Mouse (Mus musculus) embryonic facial prominence, embryonic 15.5 days (tissue): ENCODE measurements around the gene Rarres1. TPM values are rescaled to one million over a fixed set of nuclear protein-coding genes. Genes with fewer than 3 reads are reported as not detected.

ENCODE experiments used
- ATAC-seq: fragments of 200-750 bp; cut with Nextera tagmentation; 2 replicates; pipeline ENCODE4 v1.8.0; 2017; ENCODE audit warnings: low read depth, moderate TSS enrichment; ENCODE audit not compliant: insufficient number of reproducible peaks, low FRiP score, low TSS enrichment
- H3K27ac ChIP-seq: fragments of 300-500 bp; sonication (generic); replicated peaks from 2 replicates; pipeline ENCODE4 v1.5.1; 2015; ENCODE audit warnings: mild to moderate bottlenecking, inconsistent platforms
- H3K27me3 ChIP-seq: fragments of 300-500 bp; sonication (generic); 2 replicates; pipeline ENCODE4 v1.6.1; 2015; ENCODE audit warnings: inconsistent platforms
- H3K36me3 ChIP-seq: fragments of 300-500 bp; sonication (generic); 2 replicates; pipeline ENCODE4 v1.6.1; 2015; ENCODE audit warnings: mild to moderate bottlenecking, inconsistent platforms
- H3K4me1 ChIP-seq: fragments of 300-500 bp; sonication (generic); 2 replicates; pipeline ENCODE4 v1.6.1; 2015; ENCODE audit warnings: inconsistent platforms
- H3K4me2 ChIP-seq: fragments of 300-500 bp; sonication (generic); replicated peaks from 2 replicates; pipeline ENCODE4 v1.6.1; 2015; ENCODE audit warnings: mild to moderate bottlenecking, inconsistent platforms
- H3K4me3 ChIP-seq: fragments of 300-500 bp; sonication (generic); replicated peaks from 2 replicates; pipeline ENCODE4 v1.5.1; 2015; ENCODE audit warnings: mild to moderate bottlenecking, inconsistent platforms
- H3K9ac ChIP-seq: fragments of 300-500 bp; sonication (generic); 2 replicates; pipeline ENCODE4 v1.6.1; 2015; ENCODE audit warnings: inconsistent platforms
- H3K9me3 ChIP-seq: fragments of 300-500 bp; sonication (generic); replicated peaks from 2 replicates; pipeline ENCODE4 v1.6.1; 2016; ENCODE audit warnings: inconsistent platforms
- WGBS: fragments of 180-500 bp; shearing (Covaris S2); methylation state at CpG from one replicate; pipeline ENCODE4 v1.1.7; 2015; 5-methylcytosine and 5-hydroxymethylcytosine counted together
- polyA plus RNA-seq: library from polyadenylated mRNA; unstranded; fragments of >200 nt; fragmentation: Nextera tagmentation; extraction: Ambion mirVana; gene quantifications from 2 replicates; pipeline ENCODE4 v1.2.1, GENCODE M21; 2015

Rarres1 gene
- polyA plus RNA-seq: 8.1 and 8.2 TPM in 2 replicates

DNA sequence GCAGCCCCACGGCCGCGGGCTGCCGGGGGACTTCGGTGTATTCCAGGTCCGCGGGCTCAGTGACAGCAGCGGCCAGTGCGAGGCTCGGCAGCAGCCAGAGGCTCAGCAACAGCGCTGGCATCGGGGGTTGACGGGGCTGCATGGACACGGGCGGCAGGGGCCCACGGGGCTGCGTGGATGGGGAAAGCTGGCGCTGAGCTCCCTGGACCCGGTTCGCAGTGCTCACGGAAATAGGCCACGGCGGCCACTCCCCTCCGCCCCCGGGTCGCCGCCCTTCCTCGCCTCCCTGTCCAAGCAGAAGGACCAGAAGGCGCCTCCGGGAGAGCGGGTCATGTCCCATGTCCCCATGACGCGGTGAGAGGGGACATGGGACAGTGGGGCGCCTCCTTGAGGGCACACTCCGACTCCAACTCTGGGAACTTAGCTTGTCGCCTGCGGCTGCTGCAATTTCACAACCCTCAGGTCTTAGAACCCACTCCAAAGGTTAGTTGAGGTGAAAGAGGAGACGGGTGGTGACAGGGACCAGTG lies at the start of gene Rarres1:
Gene Rarres1 (minus strand): TSS at position 250 of the 528 bp plus-strand sequence.
- no peaks in the 10 kb centered on the region for H3K9me3 ChIP-seq
- no peaks in the 10 kb centered on the region for H3K36me3 ChIP-seq
- peak; percentile 30; the same call in 1 of the 2 replicates for ATAC-seq
- H3K27ac ChIP-seq: no peak within 1 kb of the TSS
- H3K27me3 ChIP-seq: peaks cover 41% of the 10 kb centered on the region
- 2% methylated on average over 38 of the region's 38 CpGs for WGBS
- peak within 1 kb of the TSS; percentile 99 for H3K4me2 ChIP-seq
- peak within 1 kb of the TSS; percentile 53 for H3K4me3 ChIP-seq
- peak within 1 kb of the TSS; percentile 26; the same call in 1 of the 2 replicates for H3K9ac ChIP-seq
- H3K4me1 ChIP-seq: peaks cover 7% of the 10 kb centered on the region; the same call in 1 of the 2 replicates

GRCm38 (mm10) chr3:67564731-67565357 lies 49.5 kb upstream of the Rarres1 start:
- ATAC-seq: no peak
- no peaks in the 10 kb centered on the region for H3K9me3 ChIP-seq
- H3K4me2 ChIP-seq: no peak overlapping the region
- H3K36me3 ChIP-seq: no peaks in the 10 kb centered on the region
- no peak overlapping the region for H3K4me3 ChIP-seq
- no peaks in the 10 kb centered on the region for H3K27me3 ChIP-seq
- H3K9ac ChIP-seq: no peak overlapping the region
- 48% methylated on average over 5 of the region's 5 CpGs for WGBS
- no peak overlapping the region for H3K27ac ChIP-seq
- 0 out of 2 replicates have a peak, but pooled peaks cover 3% of the 10 kb centered on the region for H3K4me1 ChIP-seq

- no peaks in the 10 kb centered on the region for H3K9me3 ChIP-seq
- ATAC-seq: no peak
- no peak overlapping the region for H3K27ac ChIP-seq
- no peaks in the 10 kb centered on the region for H3K36me3 ChIP-seq
- H3K27me3 ChIP-seq: no peaks in the 10 kb centered on the region
- no peak overlapping the region for H3K9ac ChIP-seq
- 82% methylated on average over 14 of the region's 14 CpGs for WGBS
- no peaks in the 10 kb centered on the region for H3K4me1 ChIP-seq
- no peak overlapping the region for H3K4me2 ChIP-seq
- no peak overlapping the region for H3K4me3 ChIP-seq
Observed at GRCm38 (mm10) chr3:67557718-67558354, 42.5 kb upstream of the Rarres1 start.

GRCm38 (mm10) chr3:67557200-67557651 lies 41.9 kb upstream of the Rarres1 start:
- Histone ChIP-seq H3K36me3 (no peaks in the 10 kb centered on the region), H3K27ac (no peak overlapping the region), H3K9me3 (no peaks in the 10 kb centered on the region), H3K27me3 (no peaks in the 10 kb centered on the region), H3K4me1 (no peaks in the 10 kb centered on the region), H3K9ac (no peak overlapping the region), H3K4me2 (no peak overlapping the region), H3K4me3 (no peak overlapping the region)
- ATAC-seq: no peak
- 40% methylated on average over 14 of the region's 14 CpGs for WGBS

- Histone ChIP-seq H3K27ac (no peak overlapping the region), H3K36me3 (no peaks in the 10 kb centered on the region), H3K9ac (no peak overlapping the region), H3K4me2 (no peak overlapping the region), H3K9me3 (no peaks in the 10 kb centered on the region), H3K27me3 (no peaks in the 10 kb centered on the region), H3K4me3 (no peak overlapping the region), H3K4me1 (no peaks in the 10 kb centered on the region)
- WGBS: 76% methylated on average over 5 of the region's 5 CpGs
- no peak for ATAC-seq
Observed at GRCm38 (mm10) chr3:67555211-67555610, 39.9 kb upstream of the Rarres1 start.

DNA sequence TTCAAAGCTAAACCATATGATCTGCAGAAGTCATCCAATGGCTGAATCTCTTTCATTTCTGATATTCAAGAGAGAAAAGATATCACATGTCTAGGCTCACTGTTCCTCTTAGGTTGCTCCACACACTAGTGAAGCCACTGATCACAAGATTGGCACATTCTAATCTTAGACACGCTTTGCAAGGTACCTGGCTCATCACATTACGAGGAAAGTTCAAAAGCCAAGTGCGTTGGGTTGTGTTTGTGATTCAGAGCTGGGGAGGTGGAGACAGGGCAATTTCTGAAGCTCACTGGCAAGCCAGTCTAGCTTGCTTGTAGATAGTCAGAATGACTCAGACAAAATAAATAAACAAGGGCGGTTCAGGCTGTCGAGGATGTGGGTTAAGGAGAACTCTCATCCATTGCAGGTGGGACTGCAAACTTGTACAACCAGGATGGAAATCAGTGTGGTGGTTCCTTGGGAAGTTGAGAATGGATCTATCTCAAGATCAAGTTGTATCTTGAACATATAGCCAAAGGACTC lies 38.7 kb upstream of the Rarres1 start:
- no peaks in the 10 kb centered on the region for H3K36me3 ChIP-seq
- H3K9ac ChIP-seq: no peak overlapping the region
- no peak overlapping the region for H3K27ac ChIP-seq
- no peak overlapping the region for H3K4me3 ChIP-seq
- no peaks in the 10 kb centered on the region for H3K27me3 ChIP-seq
- ATAC-seq: no peak
- no peaks in the 10 kb centered on the region for H3K9me3 ChIP-seq
- WGBS: 82% methylated on average over 5 of the region's 5 CpGs
- H3K4me1 ChIP-seq: no peaks in the 10 kb centered on the region
- no peak overlapping the region for H3K4me2 ChIP-seq

DNA sequence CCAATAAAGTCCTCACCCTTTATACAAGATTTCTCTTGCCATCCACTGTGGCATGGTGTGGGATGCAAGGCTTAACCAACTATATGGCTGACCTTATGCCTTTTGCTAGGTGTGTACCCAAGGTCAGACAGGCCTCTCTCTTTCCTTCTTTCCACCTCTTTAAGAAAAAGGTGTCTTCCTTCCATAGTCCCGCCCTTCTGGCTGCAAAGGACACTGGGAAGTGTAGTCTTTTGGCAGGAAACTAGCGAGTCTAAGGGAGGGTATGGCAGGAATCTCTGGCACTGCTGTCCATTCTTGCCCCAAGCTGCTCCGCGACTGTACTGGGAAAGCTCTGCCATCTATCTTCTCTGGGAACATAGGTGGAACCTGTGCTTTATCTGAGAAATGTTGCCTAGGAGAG lies 38.0 kb upstream of the Rarres1 start:
- no peak overlapping the region for H3K4me3 ChIP-seq
- no peaks in the 10 kb centered on the region for H3K9me3 ChIP-seq
- ATAC-seq: no peak
- no peaks in the 10 kb centered on the region for H3K4me1 ChIP-seq
- no peak overlapping the region for H3K27ac ChIP-seq
- H3K4me2 ChIP-seq: no peak overlapping the region
- no peak overlapping the region for H3K9ac ChIP-seq
- H3K27me3 ChIP-seq: no peaks in the 10 kb centered on the region
- no peaks in the 10 kb centered on the region for H3K36me3 ChIP-seq
- 28% methylated on average over 4 of the region's 4 CpGs for WGBS

- Histone ChIP-seq H3K27me3 (no peaks in the 10 kb centered on the region), H3K9ac (no peak overlapping the region), H3K4me3 (no peak overlapping the region), H3K4me2 (no peak overlapping the region), H3K27ac (no peak overlapping the region), H3K4me1 (no peaks in the 10 kb centered on the region), H3K9me3 (no peaks in the 10 kb centered on the region), H3K36me3 (no peaks in the 10 kb centered on the region)
- WGBS: 58% methylated on average over 3 of the region's 3 CpGs
- ATAC-seq: no peak
Observed at GRCm38 (mm10) chr3:67551193-67551592, 35.9 kb upstream of the Rarres1 start.

- WGBS: 64% methylated on average over 8 of the region's 8 CpGs
- H3K9me3 ChIP-seq: no peaks in the 10 kb centered on the region
- H3K4me1 ChIP-seq: no peaks in the 10 kb centered on the region
- no peak overlapping the region for H3K4me3 ChIP-seq
- no peaks in the 10 kb centered on the region for H3K36me3 ChIP-seq
- no peak overlapping the region for H3K4me2 ChIP-seq
- no peak overlapping the region for H3K27ac ChIP-seq
- H3K27me3 ChIP-seq: no peaks in the 10 kb centered on the region
- no peak overlapping the region for H3K9ac ChIP-seq
- ATAC-seq: no peak
Observed at GRCm38 (mm10) chr3:67543630-67544029, 28.3 kb upstream of the Rarres1 start.

DNA sequence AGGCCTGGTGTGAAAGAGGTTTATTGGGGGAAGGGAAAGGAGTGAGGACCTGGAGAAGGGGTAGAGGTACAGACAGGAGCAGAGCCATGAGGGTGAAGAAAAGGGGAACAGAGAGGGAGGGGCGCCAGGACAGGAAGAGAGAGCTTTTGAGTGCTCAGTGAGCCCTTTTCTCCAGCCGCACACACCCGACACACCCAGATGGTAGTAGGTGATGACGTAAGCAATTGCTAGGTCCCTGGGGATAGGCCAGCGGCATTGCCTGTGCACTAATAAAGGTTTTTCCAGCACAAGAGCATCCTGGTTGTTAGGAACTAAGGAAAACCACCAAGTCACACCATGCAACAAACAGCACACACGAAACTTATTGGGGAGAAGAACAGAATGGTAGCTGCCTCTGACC lies 9.4 kb upstream of the Rarres1 start:
- Histone ChIP-seq H3K27ac (no peak overlapping the region), H3K4me2 (no peak overlapping the region), H3K4me3 (no peak overlapping the region), H3K36me3 (no peaks in the 10 kb centered on the region), H3K9ac (no peak overlapping the region), H3K27me3 (peaks cover 6% of the 10 kb centered on the region; the same call in 1 of the 2 replicates), H3K4me1 (no peaks in the 10 kb centered on the region), H3K9me3 (no peaks in the 10 kb centered on the region)
- ATAC-seq: no peak
- 69% methylated on average over 6 of the region's 6 CpGs for WGBS

DNA sequence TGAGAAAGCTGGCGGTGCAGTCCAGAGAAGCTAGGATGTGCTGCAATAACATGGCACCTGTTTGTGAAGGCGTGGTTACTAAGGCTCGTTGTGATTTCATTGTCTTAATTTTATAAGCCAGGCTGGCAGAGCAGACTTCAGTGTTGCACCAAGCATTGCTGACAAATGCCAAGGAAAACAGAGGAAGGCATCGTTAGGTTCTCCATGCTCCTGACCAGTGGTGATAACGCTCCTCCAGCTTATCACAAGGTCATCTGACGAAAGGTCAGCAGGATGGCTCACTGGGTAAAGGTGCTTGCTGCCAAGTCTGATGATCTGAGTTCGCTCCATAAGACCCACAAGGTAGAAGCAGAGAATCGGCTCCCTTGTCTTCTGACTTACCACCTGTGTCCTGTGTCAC lies 7.4 kb upstream of the Rarres1 start:
- Histone ChIP-seq H3K9me3 (no peaks in the 10 kb centered on the region), H3K9ac (no peak overlapping the region), H3K4me1 (no peaks in the 10 kb centered on the region), H3K27me3 (peaks cover 13% of the 10 kb centered on the region; the same call in 1 of the 2 replicates), H3K36me3 (no peaks in the 10 kb centered on the region), H3K4me3 (no peak overlapping the region), H3K27ac (no peak overlapping the region), H3K4me2 (no peak overlapping the region)
- ATAC-seq: no peak
- WGBS: 82% methylated on average over 8 of the region's 8 CpGs
